Mouse (Mus musculus) ES-E14 (cell line): ENCODE data around the gene Lsm12. TPM values are rescaled to one million over a fixed set of nuclear protein-coding genes. Genes with fewer than 3 reads are reported as not detected.

ENCODE experiments used
- DNase-seq: peaks from one replicate; pipeline ENCODE4 v3.0.0-alpha.2; 2013; ENCODE audit warnings: low read depth, low spot score
- H3K27ac ChIP-seq: 2 replicates; pipeline ENCODE4 v1.5.1; 2012; ENCODE audit warnings: low read depth, mild to moderate bottlenecking, low read length, moderate library complexity, mixed read lengths; ENCODE audit not compliant: poor library complexity, insufficient read depth, severe bottlenecking
- H3K36me3 ChIP-seq: 2 replicates; pipeline ENCODE4 v1.6.1; 2012; ENCODE audit warnings: mild to moderate bottlenecking, low read length, moderate library complexity, mixed read lengths; ENCODE audit not compliant: control insufficient read depth, poor library complexity, insufficient read depth, severe bottlenecking
- H3K4me1 ChIP-seq, 2 experiments: fragments of 150-350 bp in 1 of 2; sonication (generic) in 1 of 2; 2 replicates each; pipeline ENCODE4 v1.6.1; 2012; ENCODE audit warnings: low read length in 2 of 2, mild to moderate bottlenecking in 1 of 2, mixed read lengths in 1 of 2; ENCODE audit not compliant: control insufficient read depth in 2 of 2, insufficient read depth in 2 of 2, poor library complexity in 1 of 2
- H3K4me3 ChIP-seq, 2 experiments: fragments of 150-350 bp in 1 of 2; sonication (generic) in 1 of 2; 2 replicates each; pipeline ENCODE4 v1.5.1; 2012; ENCODE audit warnings: low read length in 2 of 2, low read depth in 1 of 2, mild to moderate bottlenecking in 1 of 2, mixed read lengths in 1 of 2; ENCODE audit not compliant: insufficient read depth in 1 of 2, poor library complexity in 1 of 2, severe bottlenecking in 1 of 2
- H3K9ac ChIP-seq: 2 replicates; pipeline ENCODE4 v1.6.1; 2012; ENCODE audit warnings: low read depth, mild to moderate bottlenecking, low read length, mixed read lengths; ENCODE audit not compliant: poor library complexity, insufficient read depth, severe bottlenecking
- H3K9me3 ChIP-seq: fragments of 150-350 bp; sonication (generic); 2 replicates; pipeline ENCODE4 v1.6.1; 2012; ENCODE audit warnings: low read depth, mild to moderate bottlenecking, low read length; ENCODE audit not compliant: control insufficient read depth, insufficient read depth
- CHD2 ChIP-seq: IDR thresholded peaks from 2 replicates; pipeline ENCODE4 v1.6.1; 2014; ENCODE audit warnings: mild to moderate bottlenecking, low read depth, low read length, inconsistent platforms
- HCFC1 ChIP-seq: IDR thresholded peaks from 2 replicates; pipeline ENCODE4 v1.6.1; 2012; ENCODE audit warnings: low read length, inconsistent platforms, borderline replicate concordance; ENCODE audit not compliant: insufficient read depth
- MAFK ChIP-seq: IDR thresholded peaks from 2 replicates; pipeline ENCODE4 v1.6.1; 2014; ENCODE audit warnings: mild to moderate bottlenecking, low read depth, low read length, inconsistent platforms; ENCODE audit not compliant: insufficient read depth
- ZC3H11A ChIP-seq: IDR thresholded peaks from 2 replicates; pipeline ENCODE4 v1.6.1; 2012; ENCODE audit warnings: low read depth, mild to moderate bottlenecking, inconsistent platforms, low read length, borderline replicate concordance
- ZNF384 ChIP-seq: IDR thresholded peaks from 2 replicates; pipeline ENCODE4 v1.6.1; 2012; ENCODE audit warnings: low read depth, low read length, inconsistent platforms
- in situ Hi-C, 2 experiments: fragments of 600-800 bp; cut with MboI; formaldehyde crosslinking; loops; one replicate each; pipeline ENCODE4 v1.15.1; 2025; ENCODE audit warnings: low sequenced_read_pairs in 2 of 2, inconsistent platforms in 1 of 2; ENCODE audit not compliant: unreplicated experiment in 2 of 2
- total RNA-seq: library from RNA; depleted of rRNA; stranded (reverse); fragments of 300-350 nt; gene quantifications from 2 replicates; pipeline ENCODE4 v1.2.3, GENCODE M21; 2012

Gene Lsm12
- total RNA-seq, 1 experiment, result 49.1 TPM

- no peak overlapping the region for H3K9ac ChIP-seq
- no peaks in the 10 kb centered on the region for H3K9me3 ChIP-seq
- H3K36me3 ChIP-seq, result no peaks in the 10 kb centered on the region
- TF ChIP-seq HCFC1, result no peak
- no peak for TF ChIP-seq ZNF384
- no peak for TF ChIP-seq CHD2
- no peak for TF ChIP-seq ZC3H11A
- no peak for TF ChIP-seq MAFK
- H3K27ac ChIP-seq, result no peak overlapping the region
- in situ Hi-C loops, result no loop called here
- H3K4me3 ChIP-seq, result no peak overlapping the region
- no peak for DNase-seq
- H3K4me1 ChIP-seq, result peaks cover 13 to 51% of the 10 kb centered on the region in 2 experiments; a peak in 3 of 4 replicates
These were observed 43.1 kb upstream of the Lsm12 start for GRCm38 (mm10) chr11:102228191-102228545.

GRCm38 (mm10) chr11:102227270-102228190, 42.4 kb upstream of the Lsm12 start:
- Histone ChIP-seq H3K9ac (no peak overlapping the region), H3K4me3 (no peak overlapping the region), H3K4me1 (peaks cover 13 to 54% of the 10 kb centered on the region in 2 experiments; a peak in 3 of 4 replicates), H3K36me3 (peaks cover 4% of the 10 kb centered on the region; the same call in 1 of the 2 replicates), H3K9me3 (no peaks in the 10 kb centered on the region), H3K27ac (no peak overlapping the region)
- no peak for TF ChIP-seq MAFK
- TF ChIP-seq ZNF384, result 0 out of 2 replicates have a peak, but pooled peaks have one; percentile 49
- TF ChIP-seq ZC3H11A, result no peak
- no peak for TF ChIP-seq HCFC1
- in situ Hi-C loops, result no loop called here
- no peak for DNase-seq

DNA sequence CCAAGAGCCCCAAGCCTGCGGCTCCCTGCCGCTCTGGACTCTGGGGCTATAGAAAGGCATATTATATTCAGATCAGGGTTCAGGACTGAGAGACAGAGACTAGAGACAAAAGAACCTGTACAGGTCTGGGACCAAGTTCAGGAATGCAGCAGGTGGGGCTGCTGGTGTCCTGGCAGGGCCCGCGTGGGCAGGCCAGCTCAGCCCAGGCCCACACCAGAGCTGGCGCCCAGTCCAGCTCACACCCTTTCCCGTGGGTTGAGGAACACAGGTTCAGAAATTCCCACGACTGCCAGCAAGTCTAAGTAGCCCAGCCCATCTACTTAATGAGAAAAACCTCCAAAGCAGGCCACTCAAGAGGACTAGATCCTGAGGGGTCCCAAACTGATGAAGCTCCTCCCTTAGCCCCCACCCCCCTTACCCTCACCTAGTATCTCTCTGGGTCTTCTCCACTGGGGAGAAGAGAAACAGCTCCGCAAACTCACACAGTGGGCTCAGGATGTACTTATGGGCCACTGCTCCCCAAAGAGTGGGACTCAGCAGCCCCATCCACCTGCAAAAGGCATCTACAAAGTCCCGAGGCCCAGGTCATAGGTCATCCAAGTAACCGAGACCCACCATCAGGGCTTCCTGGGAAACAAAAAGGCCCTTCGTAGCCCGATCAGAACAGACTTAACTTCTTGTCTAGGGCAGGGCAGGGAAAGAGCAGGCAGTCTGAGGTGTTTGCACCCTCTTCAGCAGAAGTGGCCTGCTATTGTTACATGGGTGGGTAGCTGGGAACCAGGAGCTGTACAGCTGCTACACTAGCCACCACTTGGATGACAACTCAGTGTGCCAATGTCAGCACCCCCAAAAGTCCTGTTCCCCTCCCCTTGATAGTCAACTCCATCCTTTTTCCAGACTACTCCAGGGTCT, 41.2 kb upstream of the Lsm12 start:
- Histone ChIP-seq H3K9me3 (no peaks in the 10 kb centered on the region), H3K4me3 (no peak overlapping the region), H3K4me1 (peaks cover 13 to 57% of the 10 kb centered on the region in 2 experiments; a peak in 3 of 4 replicates)

DNA sequence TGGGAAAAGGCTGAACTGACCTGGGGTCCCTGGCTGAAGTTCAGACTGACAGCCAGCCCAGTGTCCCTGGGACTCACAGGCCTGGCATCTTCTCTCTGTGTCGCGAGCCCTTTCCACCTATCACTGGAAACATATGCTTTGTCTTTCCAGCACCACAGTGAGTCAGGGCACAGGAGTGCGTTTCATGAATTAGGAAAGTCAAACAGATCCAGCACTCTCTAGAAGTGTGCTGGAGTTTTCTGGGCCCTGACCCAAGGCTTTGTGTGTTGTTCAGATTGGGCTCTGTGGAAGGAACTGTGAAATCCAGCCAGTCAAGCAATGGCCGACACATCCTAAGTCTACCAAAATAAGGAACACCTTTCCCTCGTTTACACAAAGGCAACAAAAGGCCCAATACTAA, 40.1 kb upstream of the Lsm12 start:
- H3K4me3 ChIP-seq, result no peak overlapping the region
- H3K4me1 ChIP-seq, result peaks cover 11 to 57% of the 10 kb centered on the region in 2 experiments; a peak in 3 of 4 replicates
- DNase-seq, result no peak
- H3K36me3 ChIP-seq, result peaks cover 4% of the 10 kb centered on the region; the same call in 1 of the 2 replicates
- no peaks in the 10 kb centered on the region for H3K9me3 ChIP-seq
- no peak overlapping the region for H3K27ac ChIP-seq
- TF ChIP-seq MAFK, result no peak
- no peak for TF ChIP-seq ZNF384
- TF ChIP-seq HCFC1, result no peak
- TF ChIP-seq ZC3H11A, result no peak
- TF ChIP-seq CHD2, result no peak
- in situ Hi-C loops, result no loop called here
- H3K9ac ChIP-seq, result no peak overlapping the region

More for the DNA sequence above, 41.2 kb upstream of the Lsm12 start:
- TF ChIP-seq CHD2 (no peak), HCFC1 (no peak), ZNF384 (no peak), MAFK (no peak), ZC3H11A (no peak)
- no peak overlapping the region for H3K9ac ChIP-seq
- H3K27ac ChIP-seq, result no peak overlapping the region
- peaks cover 4% of the 10 kb centered on the region; the same call in 1 of the 2 replicates for H3K36me3 ChIP-seq
- no peak for DNase-seq
- in situ Hi-C loops, result no loop called here
